Mouse (Mus musculus): ENCODE measurements around the gene Ppfibp1. TPM values are rescaled to one million over a fixed set of nuclear protein-coding genes. Genes with fewer than 3 reads are reported as not detected.

Ppfibp1 gene
- polyA plus RNA-seq, 1 experiment from 2014 or later = 12.9 TPM

DNA sequence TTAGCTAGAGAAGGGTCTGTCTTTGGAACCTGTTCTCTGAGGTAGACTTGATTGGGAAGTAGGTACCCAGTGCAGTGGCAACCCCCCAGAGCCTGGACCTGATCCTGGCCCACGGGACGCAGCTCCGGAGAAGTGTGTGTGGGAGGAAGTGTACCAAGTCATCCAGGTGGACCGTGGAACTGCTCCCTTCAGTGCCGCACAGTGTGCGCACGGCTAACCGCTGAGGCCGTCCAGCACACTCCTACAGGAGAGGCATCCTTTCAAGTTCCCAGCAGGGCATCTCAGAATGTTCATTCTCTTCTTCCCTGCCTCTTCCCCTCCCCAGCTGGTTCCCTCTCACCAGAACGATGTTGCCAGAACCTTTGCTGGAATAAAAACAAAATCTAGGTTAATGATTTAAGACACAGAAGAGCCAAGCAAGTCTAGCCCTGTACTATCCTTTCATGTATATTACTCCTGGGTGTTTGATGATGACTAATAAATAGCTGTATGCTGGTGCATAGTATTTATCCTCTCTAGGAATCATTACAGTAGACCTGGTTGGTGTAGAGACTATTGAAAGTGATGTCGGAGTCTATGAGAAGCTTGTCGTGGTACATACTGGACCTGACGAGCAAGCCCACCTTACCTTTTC, 77.0 kb downstream of the Ppfibp1 start:
- WGBS (ENCODE audit: insufficient replicate concordance) = 82% methylated on average over 13 of the region's 13 CpGs

DNA sequence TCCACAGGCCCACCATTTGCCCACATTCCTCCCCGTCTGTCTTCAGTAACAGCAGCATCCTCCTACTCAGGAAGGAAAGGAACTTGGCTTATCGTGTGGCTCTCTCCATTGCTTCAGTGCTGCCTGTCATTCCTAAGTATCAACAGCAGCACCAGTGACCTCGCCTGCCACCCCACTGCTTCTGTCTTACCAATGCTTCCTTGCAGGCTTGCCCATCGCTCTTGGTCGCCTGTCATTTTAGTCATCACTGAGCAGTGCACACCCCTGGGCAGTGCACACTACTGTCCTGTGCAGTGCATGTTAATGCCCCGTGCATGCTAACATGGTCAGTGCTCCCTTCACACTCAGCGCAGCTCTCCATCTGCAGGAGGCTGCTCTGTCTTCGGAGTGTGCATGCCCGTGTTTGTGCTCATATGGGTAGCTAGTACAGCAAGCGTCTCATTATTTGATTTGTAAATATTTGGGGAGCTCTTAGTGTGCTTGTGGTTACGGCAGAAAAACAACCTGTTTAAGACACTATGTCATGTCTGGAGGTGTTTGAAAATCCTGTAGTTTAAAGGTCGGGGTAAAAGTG, 78.2 kb downstream of the Ppfibp1 start:
- ATAC-seq (ENCODE audit: low read depth) = peak; percentile 56
- H3K36me3 ChIP-seq (ENCODE audit: control insufficient read depth, insufficient read depth) = no peaks in the 10 kb centered on the region
- H3K4me3 ChIP-seq (ENCODE audit: low read depth, low read length) = no peak overlapping the region
- H3K4me1 ChIP-seq (ENCODE audit: control insufficient read depth, low read depth, low read length) = peaks cover 5% of the 10 kb centered on the region
- no peak overlapping the region for H3K27ac ChIP-seq (ENCODE audit: low read length)
- WGBS (ENCODE audit: insufficient replicate concordance) = 57% methylated on average over 12 of the region's 12 CpGs
- no peak overlapping the region for H3K4me2 ChIP-seq (ENCODE audit: low read depth, low read length)
- no peaks in the 10 kb centered on the region for H3K9me3 ChIP-seq (replicated peaks; ENCODE audit: control insufficient read depth, low read length)
- H3K27me3 ChIP-seq (ENCODE audit: control insufficient read depth, insufficient read depth, low read depth, low read length) = no peaks in the 10 kb centered on the region
- no peak overlapping the region for H3K9ac ChIP-seq (ENCODE audit: low read depth, low read length)

More for the DNA sequence above, 77.0 kb downstream of the Ppfibp1 start:
- Histone ChIP-seq H3K4me3 (ENCODE audit: low read depth, low read length) (no peak overlapping the region), H3K4me1 (ENCODE audit: control insufficient read depth, low read depth, low read length) (peaks cover 5% of the 10 kb centered on the region), H3K9me3 (replicated peaks; ENCODE audit: control insufficient read depth, low read length) (no peaks in the 10 kb centered on the region), H3K27me3 (ENCODE audit: control insufficient read depth, insufficient read depth, low read depth, low read length) (no peaks in the 10 kb centered on the region), H3K9ac (ENCODE audit: low read depth, low read length) (no peak overlapping the region), H3K36me3 (ENCODE audit: control insufficient read depth, insufficient read depth) (no peaks in the 10 kb centered on the region), H3K27ac (ENCODE audit: low read length) (no peak overlapping the region), H3K4me2 (ENCODE audit: low read depth, low read length) (no peak overlapping the region)
- ATAC-seq (ENCODE audit: low read depth) = no peak

DNA sequence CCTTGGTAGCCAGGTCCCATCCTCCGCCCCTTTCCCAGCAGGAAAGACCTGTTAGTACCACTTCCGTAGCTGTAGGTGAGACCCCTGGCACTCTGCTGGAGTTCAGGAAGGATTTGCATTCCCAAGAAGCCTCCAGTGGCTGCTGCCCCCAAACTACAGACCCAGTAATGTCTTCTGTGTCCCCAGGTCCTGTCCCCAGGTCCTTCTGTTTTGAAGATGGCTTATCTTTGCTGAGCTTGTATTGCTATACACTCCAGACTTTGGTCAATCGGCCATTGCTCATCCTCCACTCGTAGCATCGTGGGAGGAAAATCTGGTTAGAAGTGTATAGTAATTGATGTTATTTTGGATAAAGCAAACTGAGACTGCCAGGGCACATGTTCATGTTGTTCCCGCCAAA, 79.5 kb downstream of the Ppfibp1 start:
- Histone ChIP-seq H3K4me2 (ENCODE audit: low read depth, low read length) (no peak overlapping the region), H3K4me1 (ENCODE audit: control insufficient read depth, low read depth, low read length) (peaks cover 5% of the 10 kb centered on the region), H3K27ac (ENCODE audit: low read length) (no peak overlapping the region), H3K9ac (ENCODE audit: low read depth, low read length) (no peak overlapping the region), H3K4me3 (ENCODE audit: low read depth, low read length) (no peak overlapping the region), H3K27me3 (ENCODE audit: control insufficient read depth, insufficient read depth, low read depth, low read length) (no peaks in the 10 kb centered on the region), H3K36me3 (ENCODE audit: control insufficient read depth, insufficient read depth) (no peaks in the 10 kb centered on the region), H3K9me3 (replicated peaks; ENCODE audit: control insufficient read depth, low read length) (no peaks in the 10 kb centered on the region)
- no peak for ATAC-seq (ENCODE audit: low read depth)
- WGBS (ENCODE audit: insufficient replicate concordance) = 60% methylated on average over 6 of the region's 6 CpGs

DNA sequence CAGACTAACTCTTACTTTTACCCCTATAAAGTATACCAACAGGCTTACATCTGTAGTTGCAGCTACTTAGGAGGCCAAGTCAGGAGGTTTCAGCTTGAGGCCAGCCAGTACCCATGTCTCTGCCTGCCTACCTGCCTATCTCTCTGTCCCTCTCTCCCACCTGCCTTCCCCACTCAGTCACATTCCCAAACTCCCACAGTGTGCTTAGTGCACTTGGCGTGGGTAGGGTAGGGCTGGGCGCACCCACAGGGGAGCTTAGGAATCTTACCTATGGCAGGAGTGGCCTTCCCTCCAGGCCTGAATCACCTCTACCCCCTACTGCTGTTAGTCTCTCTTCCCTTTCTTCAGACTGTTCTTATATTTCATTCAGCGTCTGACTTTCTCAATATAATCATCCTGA, 82.5 kb downstream of the Ppfibp1 start:
- no peak overlapping the region for H3K9ac ChIP-seq (ENCODE audit: low read depth, low read length)
- peaks cover 5% of the 10 kb centered on the region for H3K4me1 ChIP-seq (ENCODE audit: control insufficient read depth, low read depth, low read length)
- no peak overlapping the region for H3K4me2 ChIP-seq (ENCODE audit: low read depth, low read length)
- no peak for ATAC-seq (ENCODE audit: low read depth)
- 55% methylated on average over 3 of the region's 3 CpGs for WGBS (ENCODE audit: insufficient replicate concordance)
- H3K36me3 ChIP-seq (ENCODE audit: control insufficient read depth, insufficient read depth) = no peaks in the 10 kb centered on the region
- no peak overlapping the region for H3K27ac ChIP-seq (ENCODE audit: low read length)
- H3K4me3 ChIP-seq (ENCODE audit: low read depth, low read length) = no peak overlapping the region
- no peaks in the 10 kb centered on the region for H3K27me3 ChIP-seq (ENCODE audit: control insufficient read depth, insufficient read depth, low read depth, low read length)
- no peaks in the 10 kb centered on the region for H3K9me3 ChIP-seq (replicated peaks; ENCODE audit: control insufficient read depth, low read length)

DNA sequence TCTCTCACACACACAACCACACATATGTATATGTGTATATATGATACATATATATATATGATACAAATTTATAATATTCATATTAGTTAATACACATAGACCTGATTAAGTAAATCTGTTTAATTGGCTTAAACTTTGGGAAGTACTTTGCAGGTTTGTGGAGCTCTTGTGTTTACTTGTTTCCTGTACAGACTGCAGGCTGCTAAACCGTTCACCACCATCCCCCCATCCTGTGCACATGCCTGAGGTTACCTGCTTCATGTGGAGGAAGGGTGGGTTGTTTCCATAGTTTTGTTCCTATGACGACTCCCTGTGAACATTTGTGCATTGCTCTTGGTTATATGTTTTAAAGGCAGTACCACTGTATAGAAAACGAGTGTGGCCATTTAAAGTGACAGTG, 83.1 kb downstream of the Ppfibp1 start:
- H3K36me3 ChIP-seq (ENCODE audit: control insufficient read depth, insufficient read depth) = no peaks in the 10 kb centered on the region
- H3K27me3 ChIP-seq (ENCODE audit: control insufficient read depth, insufficient read depth, low read depth, low read length) = no peaks in the 10 kb centered on the region
- WGBS (ENCODE audit: insufficient replicate concordance) = 35% methylated on average over 3 of the region's 3 CpGs
- peaks cover 5% of the 10 kb centered on the region for H3K4me1 ChIP-seq (ENCODE audit: control insufficient read depth, low read depth, low read length)
- no peak overlapping the region for H3K4me3 ChIP-seq (ENCODE audit: low read depth, low read length)
- no peaks in the 10 kb centered on the region for H3K9me3 ChIP-seq (replicated peaks; ENCODE audit: control insufficient read depth, low read length)
- H3K4me2 ChIP-seq (ENCODE audit: low read depth, low read length) = no peak overlapping the region
- no peak overlapping the region for H3K9ac ChIP-seq (ENCODE audit: low read depth, low read length)
- no peak for ATAC-seq (ENCODE audit: low read depth)
- no peak overlapping the region for H3K27ac ChIP-seq (ENCODE audit: low read length)

DNA sequence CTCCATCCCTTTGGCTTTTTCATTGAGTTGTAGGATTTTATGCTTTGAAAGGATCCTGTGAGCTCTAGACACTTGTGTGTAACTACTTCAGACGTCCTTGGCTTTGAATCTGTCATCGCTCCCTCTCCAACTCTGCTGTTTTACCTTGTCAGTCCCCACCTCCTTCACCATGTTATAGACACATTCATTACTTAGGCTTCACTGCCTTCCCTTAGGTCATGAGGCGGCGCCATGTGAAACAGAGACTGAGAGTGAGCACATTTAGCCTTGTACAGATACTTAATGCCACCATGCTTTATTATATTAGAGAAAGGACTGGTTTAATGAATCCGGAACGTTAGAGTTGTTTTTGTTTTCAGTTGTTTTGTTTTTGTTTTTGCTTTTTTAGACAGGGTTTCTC, 83.7 kb downstream of the Ppfibp1 start:
- Histone ChIP-seq H3K36me3 (ENCODE audit: control insufficient read depth, insufficient read depth) (no peaks in the 10 kb centered on the region), H3K4me3 (ENCODE audit: low read depth, low read length) (no peak overlapping the region), H3K27me3 (ENCODE audit: control insufficient read depth, insufficient read depth, low read depth, low read length) (no peaks in the 10 kb centered on the region), H3K9ac (ENCODE audit: low read depth, low read length) (no peak overlapping the region), H3K27ac (ENCODE audit: low read length) (no peak overlapping the region), H3K4me2 (ENCODE audit: low read depth, low read length) (no peak overlapping the region), H3K9me3 (replicated peaks; ENCODE audit: control insufficient read depth, low read length) (no peaks in the 10 kb centered on the region), H3K4me1 (ENCODE audit: control insufficient read depth, low read depth, low read length) (peaks cover 2% of the 10 kb centered on the region; the same call in 1 of the 2 replicates)
- WGBS (ENCODE audit: insufficient replicate concordance) = 77% methylated on average over 6 of the region's 6 CpGs
- no peak for ATAC-seq (ENCODE audit: low read depth)

DNA sequence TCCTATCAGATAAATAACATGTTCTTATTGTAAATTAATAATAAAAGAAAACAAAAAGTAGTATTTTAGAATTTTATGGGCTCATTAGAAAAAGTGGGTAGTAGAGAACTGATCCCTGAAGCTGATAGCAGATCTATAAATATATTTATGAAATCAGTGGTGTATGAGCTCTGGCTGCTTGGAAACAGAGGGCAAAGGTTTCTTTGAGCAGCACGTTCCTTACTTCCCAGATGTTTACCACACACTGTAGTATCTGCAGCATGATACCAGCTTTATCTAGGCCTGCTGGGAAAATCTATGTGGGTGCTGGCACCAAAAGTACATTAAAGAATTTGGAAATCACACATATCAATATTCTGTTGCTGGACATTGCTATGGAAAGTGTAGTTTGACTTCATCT, 84.5 kb downstream of the Ppfibp1 start:
- H3K27me3 ChIP-seq (ENCODE audit: control insufficient read depth, insufficient read depth, low read depth, low read length) = no peaks in the 10 kb centered on the region
- WGBS (ENCODE audit: insufficient replicate concordance) = 31% methylated on average over 1 of the region's 1 CpGs
- no peak overlapping the region for H3K27ac ChIP-seq (ENCODE audit: low read length)
- no peak overlapping the region for H3K9ac ChIP-seq (ENCODE audit: low read depth, low read length)
- no peaks in the 10 kb centered on the region for H3K4me1 ChIP-seq (ENCODE audit: control insufficient read depth, low read depth, low read length)
- no peak overlapping the region for H3K4me2 ChIP-seq (ENCODE audit: low read depth, low read length)
- H3K9me3 ChIP-seq (replicated peaks; ENCODE audit: control insufficient read depth, low read length) = no peaks in the 10 kb centered on the region
- ATAC-seq (ENCODE audit: low read depth) = no peak
- no peaks in the 10 kb centered on the region for H3K36me3 ChIP-seq (ENCODE audit: control insufficient read depth, insufficient read depth)
- no peak overlapping the region for H3K4me3 ChIP-seq (ENCODE audit: low read depth, low read length)

DNA sequence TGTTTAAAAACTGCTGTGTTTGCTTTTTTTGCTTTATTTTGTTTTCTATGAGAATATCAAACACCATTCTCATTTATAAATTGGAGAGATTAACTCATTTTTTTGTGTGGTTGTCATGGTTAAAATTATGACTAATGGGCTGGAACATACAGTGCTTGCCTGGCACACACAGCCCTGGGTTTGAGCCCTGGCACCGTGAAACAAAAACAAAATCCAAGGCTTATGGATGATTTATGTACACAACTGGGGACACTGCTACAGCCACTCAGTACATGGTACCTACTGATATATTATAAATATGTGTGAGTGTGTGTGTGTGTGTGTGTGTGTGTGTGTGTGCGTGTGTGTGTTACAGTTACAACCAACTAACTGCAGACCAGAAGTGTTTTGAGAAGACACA, 85.1 kb downstream of the Ppfibp1 start:
- H3K27ac ChIP-seq (ENCODE audit: low read length) = no peak overlapping the region
- H3K4me2 ChIP-seq (ENCODE audit: low read depth, low read length) = no peak overlapping the region
- H3K27me3 ChIP-seq (ENCODE audit: control insufficient read depth, insufficient read depth, low read depth, low read length) = no peaks in the 10 kb centered on the region
- H3K4me1 ChIP-seq (ENCODE audit: control insufficient read depth, low read depth, low read length) = no peaks in the 10 kb centered on the region
- H3K4me3 ChIP-seq (ENCODE audit: low read depth, low read length) = no peak overlapping the region
- ATAC-seq (ENCODE audit: low read depth) = no peak
- no peaks in the 10 kb centered on the region for H3K9me3 ChIP-seq (replicated peaks; ENCODE audit: control insufficient read depth, low read length)
- 66% methylated on average over 2 of the region's 2 CpGs for WGBS (ENCODE audit: insufficient replicate concordance)
- H3K9ac ChIP-seq (ENCODE audit: low read depth, low read length) = no peak overlapping the region
- peaks cover 3% of the 10 kb centered on the region; the same call in 1 of the 2 replicates for H3K36me3 ChIP-seq (ENCODE audit: control insufficient read depth, insufficient read depth)

DNA sequence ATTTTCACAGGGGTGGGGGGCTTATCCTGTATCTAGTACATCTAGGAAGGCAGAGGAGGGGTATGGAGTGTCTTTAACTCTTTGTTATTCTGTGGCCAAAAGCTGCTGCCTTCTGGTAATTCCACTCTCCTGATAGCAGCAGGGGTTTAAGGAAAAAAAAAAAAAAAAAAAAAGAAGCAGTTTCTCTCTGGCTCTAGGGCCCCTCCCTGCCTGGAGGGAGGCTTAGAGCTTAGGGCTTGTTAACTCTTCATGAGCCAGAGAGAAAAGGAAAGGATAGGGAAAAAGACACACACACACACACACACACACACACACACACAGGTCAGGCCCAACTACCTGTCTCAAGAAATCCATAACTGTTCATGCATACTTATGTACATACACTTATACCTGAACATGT, 85.5 kb downstream of the Ppfibp1 start:
- Histone ChIP-seq H3K4me2 (ENCODE audit: low read depth, low read length) (no peak overlapping the region), H3K4me3 (ENCODE audit: low read depth, low read length) (no peak overlapping the region), H3K27me3 (ENCODE audit: control insufficient read depth, insufficient read depth, low read depth, low read length) (no peaks in the 10 kb centered on the region), H3K9me3 (replicated peaks; ENCODE audit: control insufficient read depth, low read length) (no peaks in the 10 kb centered on the region), H3K9ac (ENCODE audit: low read depth, low read length) (no peak overlapping the region), H3K36me3 (ENCODE audit: control insufficient read depth, insufficient read depth) (peaks cover 3% of the 10 kb centered on the region; the same call in 1 of the 2 replicates), H3K27ac (ENCODE audit: low read length) (no peak overlapping the region), H3K4me1 (ENCODE audit: control insufficient read depth, low read depth, low read length) (no peaks in the 10 kb centered on the region)
- no peak for ATAC-seq (ENCODE audit: low read depth)

All from liver, embryonic 16.5 days (tissue).